Mouse (Mus musculus): Measurements from ENCODE around the gene Slc22a1.

Gene Slc22a1

DNA sequence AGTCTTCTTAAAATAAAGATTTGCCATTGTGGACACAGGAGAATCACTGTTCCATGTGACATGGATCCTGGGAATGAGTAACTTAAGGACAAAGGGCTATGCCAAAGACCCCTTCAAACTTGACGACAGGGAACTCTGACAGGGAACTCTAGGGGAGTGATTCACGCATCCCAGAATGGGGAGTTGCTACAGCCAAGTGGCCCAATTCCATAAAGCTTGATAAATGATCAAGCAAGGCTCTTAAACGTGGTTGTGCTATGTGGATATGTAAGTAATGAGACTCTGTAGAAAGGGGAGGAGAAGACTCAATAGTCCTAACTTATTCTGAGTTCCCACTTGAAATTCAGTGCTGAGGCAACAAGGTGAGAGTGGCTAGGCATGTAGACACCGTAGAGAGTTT lies 40.8 kb downstream of the Slc22a1 start:
- no peak for DNase-seq (ENCODE audit: low read depth in 2 of 2, low spot score in 2 of 2)

GRCm38 (mm10) chr17:12631771-12632600 lies 43.6 kb downstream of the Slc22a1 start:
- no peak for DNase-seq (ENCODE audit: low read depth in 2 of 2, low spot score in 2 of 2)

DNA sequence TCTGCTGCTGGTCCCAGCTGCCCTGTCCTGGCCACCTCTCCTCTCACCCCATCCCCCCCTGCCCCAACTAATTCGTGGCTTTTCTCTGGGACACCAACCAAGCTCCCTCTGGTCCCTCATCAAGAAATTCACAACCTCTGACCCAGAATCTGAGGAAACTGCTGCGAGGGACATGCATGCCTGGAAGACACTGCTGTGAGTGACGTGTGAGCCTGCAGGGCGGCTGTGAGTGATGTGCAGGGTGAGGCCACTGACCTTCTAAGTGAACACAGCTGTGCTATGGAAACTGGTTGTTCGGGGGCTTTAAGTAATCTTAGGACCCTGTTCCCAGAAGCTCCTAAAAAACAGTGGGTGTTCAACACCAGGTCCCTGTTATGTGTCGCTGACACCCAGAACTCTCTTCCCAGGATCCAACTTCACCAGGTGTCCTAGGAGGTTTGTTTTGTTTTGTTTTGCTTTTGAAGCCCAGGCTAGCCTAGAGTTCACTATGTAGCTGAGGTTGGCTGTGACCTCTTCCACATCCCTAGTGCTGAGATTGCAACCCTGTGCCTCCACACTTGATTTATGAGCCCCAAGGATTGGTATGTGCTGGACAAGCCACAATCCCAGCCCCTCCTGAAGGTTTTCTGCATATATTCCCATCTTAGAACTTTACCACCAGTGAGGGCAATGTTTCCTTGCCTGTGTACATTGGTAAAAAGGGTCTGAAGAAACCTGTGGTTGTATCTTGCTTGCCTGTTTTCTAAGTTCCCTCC lies 44.5 kb downstream of the Slc22a1 start:
- DNase-seq (ENCODE audit: low read depth in 2 of 2, low spot score in 2 of 2) = no peak

GRCm38 (mm10) chr17:12627983-12628382 lies 47.6 kb downstream of the Slc22a1 start:
- no peak for DNase-seq (ENCODE audit: low read depth in 2 of 2, low spot score in 2 of 2)

DNA sequence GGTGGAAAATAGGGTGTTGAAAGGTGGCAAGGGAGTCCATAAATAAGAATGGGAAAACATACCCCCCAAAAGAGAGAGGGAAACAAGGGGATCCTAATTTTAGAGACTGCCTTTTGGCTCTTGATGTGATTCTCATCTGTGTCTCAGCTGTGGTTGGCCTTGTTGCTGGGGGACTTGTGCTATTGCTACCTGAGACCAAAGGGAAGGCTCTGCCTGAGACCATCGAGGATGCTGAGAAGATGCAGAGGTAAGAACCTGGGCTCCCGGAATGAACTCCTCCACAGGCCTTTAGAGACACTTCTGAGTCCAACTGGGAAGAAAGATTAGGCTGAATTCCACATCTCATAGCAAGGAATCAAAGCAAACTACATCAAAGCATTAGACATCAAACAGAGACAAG lies 56.0 kb downstream of the Slc22a1 start:
- no peak for DNase-seq (ENCODE audit: low read depth in 2 of 2, low spot score in 2 of 2)

- no peak for DNase-seq (ENCODE audit: low read depth in 2 of 2, low spot score in 2 of 2)
These were observed 60.2 kb downstream of the Slc22a1 start for GRCm38 (mm10) chr17:12615429-12615828.

DNA sequence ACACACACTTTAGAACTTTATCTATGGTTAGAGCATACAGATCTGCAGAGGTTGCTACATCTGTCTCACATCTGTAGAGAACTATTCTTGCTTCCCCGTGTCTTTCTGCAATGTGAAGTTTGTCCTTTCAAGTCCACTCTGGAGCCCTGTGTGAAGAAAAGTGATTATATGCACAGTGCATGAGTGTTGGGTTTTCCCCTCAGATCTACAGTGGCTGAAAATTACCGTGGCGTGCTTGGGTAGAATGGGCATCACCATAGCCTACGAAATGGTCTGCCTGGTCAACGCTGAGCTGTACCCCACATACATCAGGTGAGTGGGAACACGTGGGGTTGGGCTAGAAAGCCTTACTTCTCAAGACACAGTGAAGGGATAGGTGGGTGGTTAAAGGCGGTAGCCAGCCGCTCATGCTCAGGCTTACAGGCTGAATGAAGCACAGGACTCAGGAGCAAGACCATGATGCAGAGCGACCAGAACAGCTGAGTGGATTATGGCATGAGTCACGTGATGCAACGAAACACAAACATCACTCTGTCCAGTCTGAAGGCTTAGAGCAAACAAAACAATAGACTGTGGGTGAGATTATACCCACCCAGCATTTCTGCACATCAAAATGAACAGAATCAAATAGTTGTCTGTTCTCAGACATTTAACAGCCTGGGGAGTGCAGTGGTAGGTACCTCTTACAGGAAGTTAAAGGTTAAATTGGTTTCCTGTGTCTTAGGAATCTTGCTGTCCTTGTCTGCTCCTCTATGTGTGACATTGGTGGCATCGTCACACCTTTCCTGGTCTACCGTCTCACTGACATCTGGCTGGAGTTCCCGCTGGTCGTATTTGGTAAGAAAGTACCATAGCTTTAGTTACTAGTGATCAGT lies 60.9 kb downstream of the Slc22a1 start:
- DNase-seq (ENCODE audit: low read depth in 2 of 2, low spot score in 2 of 2) = no peak

DNA sequence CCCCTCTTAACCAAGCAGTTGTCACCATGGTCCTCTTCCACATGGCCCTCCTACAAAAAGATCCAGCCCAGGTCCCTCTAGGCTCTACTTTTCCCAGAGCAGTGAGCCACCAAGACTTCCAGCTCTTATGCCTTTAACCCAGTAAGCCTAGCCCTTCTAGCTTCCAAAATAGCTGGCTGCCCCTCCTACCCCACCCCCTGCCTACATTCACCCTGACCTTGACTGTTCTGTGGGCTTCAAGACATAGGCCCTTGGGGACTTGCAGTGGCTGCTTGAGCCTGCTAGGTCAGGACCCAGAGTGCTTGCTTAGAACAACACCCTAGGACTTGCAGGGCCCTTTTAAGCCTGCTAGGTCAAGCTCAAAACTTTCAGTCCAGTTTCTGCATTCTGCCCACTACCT lies 68.4 kb downstream of the Slc22a1 start:
- no peak for DNase-seq (ENCODE audit: low read depth in 2 of 2, low spot score in 2 of 2)

DNA sequence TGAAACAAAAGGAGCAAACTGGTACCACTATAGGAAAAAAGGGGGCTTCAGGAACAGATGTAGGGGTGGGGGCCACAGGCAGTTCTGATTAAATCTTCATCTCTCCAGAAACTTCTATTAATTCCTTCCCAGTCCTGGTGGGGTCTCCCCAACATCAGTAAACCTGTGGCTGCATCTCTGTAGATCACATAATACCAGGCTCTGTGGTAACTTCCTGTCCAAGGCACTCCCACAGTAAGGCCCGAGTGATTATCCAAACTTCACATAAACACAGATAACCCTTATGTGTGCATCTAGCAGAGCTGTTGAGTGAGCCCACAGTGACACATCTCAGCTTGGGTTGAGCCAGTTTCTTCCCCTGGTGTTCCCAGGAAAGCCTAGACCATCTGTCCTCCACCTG lies 69.0 kb downstream of the Slc22a1 start:
- no peak for DNase-seq (ENCODE audit: low read depth in 2 of 2, low spot score in 2 of 2)
